Mouse (Mus musculus) liver, adult 2 months (tissue): ENCODE results near the gene Foxf1.

Source experiments
- CTCF ChIP-seq: fragments of 200-500 bp; IDR thresholded peaks from 2 replicates; pipeline ENCODE4 v1.5.1; 2011; ENCODE audit warnings: low read depth, low read length, control low read depth
- POLR2A ChIP-seq: fragments of 200-500 bp; IDR thresholded peaks from 2 replicates; pipeline ENCODE4 v1.6.1; 2011; ENCODE audit warnings: low read length, control low read depth; ENCODE audit not compliant: insufficient read depth; ENCODE audit errors: extremely low read depth

DNA sequence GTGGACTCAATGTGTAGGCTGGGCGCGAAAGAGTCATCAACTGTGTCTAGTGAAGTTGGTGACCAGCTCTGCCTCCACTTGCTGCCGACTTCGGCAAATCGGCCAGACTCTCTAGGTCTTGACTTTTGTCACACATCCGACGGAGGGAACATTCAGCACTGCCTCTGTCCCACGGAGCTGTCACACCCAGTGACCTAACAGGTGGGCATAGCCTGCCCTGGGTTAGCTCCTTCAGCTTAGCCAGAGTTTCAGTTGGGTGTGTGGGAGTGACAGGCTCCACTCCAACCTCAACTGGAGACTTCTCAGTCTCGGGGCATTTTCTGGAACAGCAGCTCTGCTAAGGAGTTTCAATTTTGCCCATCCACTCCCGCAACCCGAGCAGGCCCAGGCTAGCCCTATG is 50.3 kb downstream of the Foxf1 start:
- no peak for TF ChIP-seq CTCF
- no peak for TF ChIP-seq POLR2A
